Mouse (Mus musculus): ENCODE measurements around the gene Tub.
A peak's percentile ranks its signal among the peaks of the same experiment; 100 is the strongest.

Tub gene

GRCm38 (mm10) chr7:109031331-109031730 lies 81.2 kb downstream of the Tub start:
- DNase-seq (ENCODE audit: low read depth), result no peak

GRCm38 (mm10) chr7:109032054-109032453 lies 81.9 kb downstream of the Tub start:
- DNase-seq (ENCODE audit: low read depth), result no peak

GRCm38 (mm10) chr7:109038121-109038735 lies 88.1 kb downstream of the Tub start:
- DNase-seq (ENCODE audit: low read depth), result no peak

- no peak for DNase-seq (ENCODE audit: low read depth)
Measured at GRCm38 (mm10) chr7:109038987-109039386, 88.8 kb downstream of the Tub start.

- no peak for DNase-seq (ENCODE audit: low read depth)
Measured at GRCm38 (mm10) chr7:109039445-109039844, 89.3 kb downstream of the Tub start.

- no peak for DNase-seq (ENCODE audit: low read depth)
Measured at GRCm38 (mm10) chr7:109045876-109046275, 95.7 kb downstream of the Tub start.

GRCm38 (mm10) chr7:109050831-109051230 lies 100.7 kb downstream of the Tub start:
- DNase-seq (ENCODE audit: low read depth), result no peak

GRCm38 (mm10) chr7:109059536-109059935 lies 109.4 kb downstream of the Tub start:
- DNase-seq (ENCODE audit: low read depth), result no peak

GRCm38 (mm10) chr7:109069641-109070040 lies 119.5 kb downstream of the Tub start:
- DNase-seq (ENCODE audit: low read depth), result no peak

- DNase-seq (ENCODE audit: low read depth), result peak; percentile 5
Measured at GRCm38 (mm10) chr7:109072326-109072725, 122.2 kb downstream of the Tub start.

- peak; percentile 55 for DNase-seq (ENCODE audit: low read depth)
Measured at GRCm38 (mm10) chr7:109082269-109083112, 132.4 kb downstream of the Tub start.

- DNase-seq (ENCODE audit: low read depth), result no peak
Measured at GRCm38 (mm10) chr7:109083113-109083812, 133.1 kb downstream of the Tub start, which contains the start of gene Ric3. Gene Ric3, minus strand, starts transcription at chr7:109083331.

- DNase-seq (ENCODE audit: low read depth), result no peak
Measured at GRCm38 (mm10) chr7:109083813-109084184, 133.7 kb downstream of the Tub start.

Measured in NIH3T3 (cell line).